Mouse (Mus musculus) hindbrain, embryonic 14.5 days (tissue): ENCODE results near the gene Trim56. TPM values are rescaled to one million over a fixed set of nuclear protein-coding genes. Genes with fewer than 3 reads are reported as not detected.
A peak's percentile ranks its signal among the peaks of the same experiment; 100 is the strongest.

ENCODE experiments used
- ATAC-seq: fragments of 200-750 bp; cut with Nextera tagmentation; 2 replicates; pipeline ENCODE4 v1.8.0; 2017; ENCODE audit warnings: moderate number of reproducible peaks, mild to moderate bottlenecking, moderate TSS enrichment, moderate library complexity; ENCODE audit not compliant: low FRiP score
- DNase-seq: peaks from one replicate; pipeline ENCODE4 v3.0.0-alpha.2; 2015; ENCODE audit warnings: low spot score
- H3K27ac ChIP-seq: fragments of 300-500 bp; sonication (generic); 2 replicates; pipeline ENCODE4 v1.5.1; 2014; ENCODE audit warnings: mild to moderate bottlenecking, moderate library complexity
- H3K27me3 ChIP-seq: fragments of 300-500 bp; sonication (generic); 2 replicates; pipeline ENCODE4 v1.6.1; 2014; ENCODE audit warnings: mild to moderate bottlenecking, low read length, mixed read lengths; ENCODE audit not compliant: control insufficient read depth, insufficient read depth
- H3K36me3 ChIP-seq: fragments of 300-500 bp; sonication (generic); replicated peaks from 2 replicates; pipeline ENCODE4 v1.6.1; 2014; ENCODE audit not compliant: control insufficient read depth, insufficient read depth
- H3K4me1 ChIP-seq: fragments of 300-500 bp; sonication (generic); replicated peaks from 2 replicates; pipeline ENCODE4 v1.6.1; 2014; ENCODE audit warnings: antibody characterized with exemption, low read length, mixed read lengths; ENCODE audit not compliant: control insufficient read depth, insufficient read depth
- H3K4me2 ChIP-seq: fragments of 300-500 bp; sonication (generic); replicated peaks from 2 replicates; pipeline ENCODE4 v1.6.1; 2014; ENCODE audit warnings: mild to moderate bottlenecking, moderate library complexity
- H3K4me3 ChIP-seq: fragments of 300-500 bp; sonication (generic); replicated peaks from 2 replicates; pipeline ENCODE4 v1.5.1; 2014; ENCODE audit warnings: mild to moderate bottlenecking, low read length
- H3K9ac ChIP-seq: fragments of 300-500 bp; sonication (generic); 2 replicates; pipeline ENCODE4 v1.6.1; 2014
- H3K9me3 ChIP-seq: fragments of 300-500 bp; sonication (generic); 2 replicates; pipeline ENCODE4 v1.6.1; 2016; ENCODE audit warnings: low read length; ENCODE audit not compliant: control insufficient read depth
- WGBS: fragments of 180-500 bp; shearing (Covaris S2); extraction: QIAGEN DNeasy Blood & Tissue Kit; methylation state at CpG from one replicate; pipeline ENCODE4 v1.1.7; 2014; 5-methylcytosine and 5-hydroxymethylcytosine counted together
- polyA plus RNA-seq: library from polyadenylated mRNA; unstranded; fragments of >200 nt; fragmentation: Nextera tagmentation; extraction: Ambion mirVana; gene quantifications from 2 replicates; pipeline ENCODE4 v1.2.1, GENCODE M21; 2014

Trim56 gene
- polyA plus RNA-seq, 1 experiment from 2014 or later: 3.9 TPM

DNA sequence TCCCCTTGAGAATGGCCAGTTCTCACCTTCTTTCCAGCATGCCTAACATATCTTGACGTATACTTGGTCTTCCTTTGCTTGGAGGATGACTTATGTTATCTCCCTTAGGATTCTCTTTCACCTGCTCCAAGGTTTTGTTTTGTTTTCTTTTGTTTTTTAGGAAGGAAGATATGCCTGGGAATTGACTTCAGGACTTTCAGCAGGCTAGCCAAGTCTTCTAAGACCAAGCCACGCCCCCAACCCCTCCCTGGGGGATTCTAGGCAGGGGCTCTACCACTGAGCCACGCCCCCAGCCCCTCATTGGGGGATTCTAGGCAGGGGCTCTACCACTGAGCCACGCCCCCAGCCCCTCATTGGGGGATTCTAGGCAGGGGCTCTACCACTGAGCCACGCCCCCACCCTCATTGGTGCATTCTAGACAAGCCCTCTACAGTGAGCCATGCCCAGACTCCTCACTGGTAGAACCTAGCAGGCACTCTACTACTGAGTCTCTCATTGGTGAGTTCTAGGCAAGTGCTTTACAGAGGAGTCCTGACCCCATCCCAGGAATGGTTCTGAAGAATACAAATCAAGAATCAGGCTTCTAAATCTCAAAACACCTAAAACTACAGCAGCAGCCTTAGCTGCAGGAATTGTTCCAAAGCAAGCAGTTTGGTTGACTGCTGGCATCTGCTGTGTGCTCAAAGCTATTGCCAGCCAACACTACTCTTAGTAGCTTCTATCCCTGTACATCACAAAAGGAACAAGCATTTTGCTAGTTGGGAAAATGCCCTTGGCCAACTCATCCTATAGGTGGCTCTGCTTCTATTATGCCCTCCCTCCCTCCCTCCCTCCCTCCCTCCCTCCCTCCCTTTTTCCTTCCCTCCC, 4.2 kb downstream of the Trim56 start:
- H3K27me3 ChIP-seq: no peaks in the 10 kb centered on the region
- H3K4me1 ChIP-seq: no peaks in the 10 kb centered on the region
- H3K9ac ChIP-seq: no peak overlapping the region
- DNase-seq (no peak), ATAC-seq (no peak)
- WGBS: 74% methylated on average over 4 of the region's 5 CpGs
- H3K36me3 ChIP-seq: no peaks in the 10 kb centered on the region
- H3K27ac ChIP-seq: no peak overlapping the region
- H3K4me2 ChIP-seq: no peak overlapping the region
- H3K9me3 ChIP-seq: no peaks in the 10 kb centered on the region
- H3K4me3 ChIP-seq: no peak overlapping the region

- ATAC-seq: no peak
- DNase-seq: no peak
- H3K9me3 ChIP-seq: no peaks in the 10 kb centered on the region
- H3K36me3 ChIP-seq: no peaks in the 10 kb centered on the region
- no peak overlapping the region for H3K4me3 ChIP-seq
- H3K27me3 ChIP-seq: no peaks in the 10 kb centered on the region
- no peak overlapping the region for H3K27ac ChIP-seq
- no peak overlapping the region for H3K4me2 ChIP-seq
- no peak overlapping the region for H3K9ac ChIP-seq
- no peaks in the 10 kb centered on the region for H3K4me1 ChIP-seq
- WGBS: 92% methylated on average over 12 of the region's 12 CpGs
Observed at GRCm38 (mm10) chr5:137110863-137111262, 5.1 kb downstream of the Trim56 start.

DNA sequence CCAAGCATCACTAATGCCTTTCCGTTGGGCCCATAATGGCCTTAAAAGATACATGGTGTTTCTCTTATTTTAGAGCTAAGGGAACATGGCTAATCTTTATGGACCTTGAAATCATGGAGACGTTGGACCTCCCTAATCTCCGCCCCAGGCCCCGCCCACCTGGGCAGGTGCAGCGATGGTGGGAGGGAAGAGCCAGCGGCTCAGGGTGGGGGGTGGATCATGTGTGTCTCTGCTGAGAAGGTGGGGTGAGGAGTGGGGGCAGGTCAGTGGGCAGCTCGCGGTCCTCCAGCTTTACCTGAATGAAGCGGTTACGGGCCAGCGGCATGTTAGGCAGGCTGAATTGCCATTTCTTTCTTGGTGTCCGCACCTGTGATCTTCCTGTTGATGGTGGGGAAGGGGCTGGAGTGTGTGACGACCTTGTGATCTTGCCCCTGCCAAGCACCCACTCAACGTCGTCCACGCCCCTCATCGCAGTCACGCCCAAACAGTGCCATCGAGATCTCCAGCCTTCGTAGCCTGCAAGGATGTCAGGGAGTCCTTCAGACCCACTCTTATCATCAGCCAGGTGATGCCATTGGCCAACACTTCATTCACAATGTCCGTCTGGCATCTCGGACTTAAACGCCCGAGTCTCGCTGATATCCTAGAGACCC, 5.9 kb downstream of the Trim56 start:
- no peak for ATAC-seq
- WGBS: 59% methylated on average over 25 of the region's 25 CpGs
- H3K4me3 ChIP-seq: no peak overlapping the region
- no peak overlapping the region for H3K4me2 ChIP-seq
- no peaks in the 10 kb centered on the region for H3K27me3 ChIP-seq
- no peaks in the 10 kb centered on the region for H3K36me3 ChIP-seq
- no peaks in the 10 kb centered on the region for H3K9me3 ChIP-seq
- DNase-seq: no peak
- no peaks in the 10 kb centered on the region for H3K4me1 ChIP-seq
- H3K27ac ChIP-seq: no peak overlapping the region
- no peak overlapping the region for H3K9ac ChIP-seq

- WGBS: 60% methylated on average over 6 of the region's 6 CpGs
- Histone ChIP-seq H3K4me3 (no peak overlapping the region), H3K4me1 (no peaks in the 10 kb centered on the region), H3K27me3 (no peaks in the 10 kb centered on the region), H3K4me2 (no peak overlapping the region), H3K9me3 (no peaks in the 10 kb centered on the region), H3K36me3 (no peaks in the 10 kb centered on the region), H3K27ac (no peak overlapping the region), H3K9ac (no peak overlapping the region)
- DNase-seq: no peak
- no peak for ATAC-seq
Observed at GRCm38 (mm10) chr5:137108111-137108510, 7.9 kb downstream of the Trim56 start.

GRCm38 (mm10) chr5:137107670-137108069, 8.3 kb downstream of the Trim56 start:
- no peaks in the 10 kb centered on the region for H3K27me3 ChIP-seq
- H3K4me1 ChIP-seq: no peaks in the 10 kb centered on the region
- ATAC-seq (no peak), DNase-seq (no peak)
- no peaks in the 10 kb centered on the region for H3K9me3 ChIP-seq
- 84% methylated on average over 8 of the region's 8 CpGs for WGBS
- H3K9ac ChIP-seq: no peak overlapping the region
- H3K27ac ChIP-seq: no peak overlapping the region
- H3K4me3 ChIP-seq: no peak overlapping the region
- no peaks in the 10 kb centered on the region for H3K36me3 ChIP-seq
- H3K4me2 ChIP-seq: no peak overlapping the region

DNA sequence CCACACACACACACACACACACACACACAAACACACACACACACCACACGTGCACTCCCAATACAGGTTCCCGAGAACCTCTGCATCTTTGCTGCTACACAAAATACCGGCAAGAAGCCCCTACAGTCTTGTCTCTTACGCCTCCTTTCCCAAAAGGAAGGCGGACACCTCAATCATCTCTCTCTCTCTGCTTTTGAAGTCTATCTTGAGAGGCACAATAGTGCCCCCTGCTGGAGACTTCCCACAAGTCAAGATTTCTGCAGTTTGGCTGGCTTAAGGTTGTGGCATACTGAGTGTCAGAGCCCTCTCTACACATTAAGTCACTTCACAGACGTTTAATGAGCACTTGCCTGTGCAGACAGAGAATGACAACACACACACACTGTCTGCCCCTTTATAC, 9.0 kb downstream of the Trim56 start:
- ATAC-seq: no peak
- H3K9ac ChIP-seq: no peak overlapping the region
- no peaks in the 10 kb centered on the region for H3K4me1 ChIP-seq
- H3K27me3 ChIP-seq: no peaks in the 10 kb centered on the region
- DNase-seq: peak; percentile 95
- no peak overlapping the region for H3K4me3 ChIP-seq
- H3K27ac ChIP-seq: no peak overlapping the region
- H3K36me3 ChIP-seq: no peaks in the 10 kb centered on the region
- H3K4me2 ChIP-seq: 0 out of 2 replicates have a peak overlapping the region, but pooled peaks have one; percentile 9
- WGBS: 6% methylated on average over 6 of the region's 6 CpGs
- no peaks in the 10 kb centered on the region for H3K9me3 ChIP-seq

- Histone ChIP-seq H3K27me3 (no peaks in the 10 kb centered on the region), H3K27ac (no peak overlapping the region), H3K9me3 (no peaks in the 10 kb centered on the region), H3K4me3 (no peak overlapping the region), H3K9ac (no peak overlapping the region), H3K4me2 (no peak overlapping the region), H3K4me1 (no peaks in the 10 kb centered on the region), H3K36me3 (no peaks in the 10 kb centered on the region)
- WGBS: 87% methylated on average over 4 of the region's 4 CpGs
- no peak for DNase-seq
- no peak for ATAC-seq
Observed at GRCm38 (mm10) chr5:137106434-137106833, 9.6 kb downstream of the Trim56 start.

DNA sequence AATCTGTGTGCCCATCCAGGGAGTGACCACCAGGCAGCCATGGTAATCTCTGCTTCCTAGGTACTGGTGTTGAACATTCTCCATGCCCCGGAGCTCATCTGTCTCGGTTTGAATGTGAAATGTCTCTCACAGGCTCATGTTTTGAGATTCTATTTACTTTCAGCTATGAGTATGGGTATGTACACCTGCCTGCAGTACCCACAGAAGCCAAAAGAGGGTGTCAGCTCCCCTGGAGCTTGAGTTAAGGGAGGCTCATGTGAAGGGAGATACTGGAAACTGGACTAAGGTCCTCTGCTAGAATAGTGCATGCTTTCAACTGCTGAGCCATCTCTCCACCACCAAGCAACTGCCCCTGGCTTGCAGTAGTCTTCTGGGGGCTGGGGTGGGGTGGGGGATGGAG, 12.0 kb downstream of the Trim56 start:
- H3K27ac ChIP-seq: no peak overlapping the region
- no peaks in the 10 kb centered on the region for H3K4me1 ChIP-seq
- no peaks in the 10 kb centered on the region for H3K36me3 ChIP-seq
- DNase-seq (no peak), ATAC-seq (no peak)
- 90% methylated on average over 2 of the region's 2 CpGs for WGBS
- H3K9me3 ChIP-seq: no peaks in the 10 kb centered on the region
- no peak overlapping the region for H3K4me3 ChIP-seq
- no peaks in the 10 kb centered on the region for H3K27me3 ChIP-seq
- H3K9ac ChIP-seq: no peak overlapping the region
- no peak overlapping the region for H3K4me2 ChIP-seq

GRCm38 (mm10) chr5:137102575-137103522, 13.2 kb downstream of the Trim56 start:
- Histone ChIP-seq H3K9ac (no peak overlapping the region), H3K27ac (no peak overlapping the region), H3K4me3 (no peak overlapping the region), H3K4me1 (no peaks in the 10 kb centered on the region), H3K4me2 (no peak overlapping the region), H3K27me3 (no peaks in the 10 kb centered on the region), H3K9me3 (no peaks in the 10 kb centered on the region), H3K36me3 (no peaks in the 10 kb centered on the region)
- DNase-seq: no peak
- 60% methylated on average over 28 of the region's 28 CpGs for WGBS
- ATAC-seq: no peak
